Mouse (Mus musculus): ENCODE data around the gene Ehd4. TPM values are rescaled to one million over a fixed set of nuclear protein-coding genes. Genes with fewer than 3 reads are reported as not detected.

Ehd4 gene
- total and polyA plus RNA-seq, 2 experiments from 2014 or later = 7.1 to 16.1 TPM

GRCm38 (mm10) chr2:120113963-120114362 lies 40.4 kb downstream of the Ehd4 start:
- Histone ChIP-seq H3K27me3 (ENCODE audit: insufficient read depth, low read length) (no peaks in the 10 kb centered on the region), H3K4me3 (ENCODE audit: low read depth, low read length) (no peak overlapping the region), H3K9me3 (ENCODE audit: low read length) (no peaks in the 10 kb centered on the region), H3K27ac (ENCODE audit: low read depth, low read length) (no peak overlapping the region), H3K4me2 (ENCODE audit: low read depth) (no peak overlapping the region), H3K4me1 (ENCODE audit: insufficient read depth) (no peaks in the 10 kb centered on the region), H3K36me3 (ENCODE audit: insufficient read depth) (no peaks in the 10 kb centered on the region), H3K9ac (no peak overlapping the region)
- 85% methylated on average over 3 of the region's 3 CpGs for WGBS
- TF ChIP-seq CTCF (IDR thresholded peaks at IDR 0.05; ENCODE audit: low read depth) = no peak
- DNase-seq (no peak), ATAC-seq (no peak)

- Histone ChIP-seq H3K27ac (ENCODE audit: low read depth, low read length) (no peak overlapping the region), H3K36me3 (ENCODE audit: insufficient read depth) (no peaks in the 10 kb centered on the region), H3K4me3 (ENCODE audit: low read depth, low read length) (no peak overlapping the region), H3K9ac (no peak overlapping the region), H3K4me1 (ENCODE audit: insufficient read depth) (no peaks in the 10 kb centered on the region), H3K9me3 (ENCODE audit: low read length) (no peaks in the 10 kb centered on the region), H3K4me2 (ENCODE audit: low read depth) (no peak overlapping the region), H3K27me3 (ENCODE audit: insufficient read depth, low read length) (no peaks in the 10 kb centered on the region)
- no peak for ATAC-seq
- TF ChIP-seq CTCF (IDR thresholded peaks at IDR 0.05; ENCODE audit: low read depth) = no peak
- DNase-seq = no peak
- WGBS = 81% methylated on average over 6 of the region's 6 CpGs
Observed at GRCm38 (mm10) chr2:120113476-120113875, 40.9 kb downstream of the Ehd4 start.

- no peak for DNase-seq
- Histone ChIP-seq H3K4me2 (ENCODE audit: low read depth) (no peak overlapping the region), H3K9me3 (ENCODE audit: low read length) (no peaks in the 10 kb centered on the region), H3K4me1 (ENCODE audit: insufficient read depth) (no peaks in the 10 kb centered on the region), H3K4me3 (ENCODE audit: low read depth, low read length) (no peak overlapping the region), H3K27me3 (ENCODE audit: insufficient read depth, low read length) (no peaks in the 10 kb centered on the region), H3K36me3 (ENCODE audit: insufficient read depth) (no peaks in the 10 kb centered on the region), H3K9ac (no peak overlapping the region), H3K27ac (ENCODE audit: low read depth, low read length) (no peak overlapping the region)
- no peak for TF ChIP-seq CTCF (IDR thresholded peaks at IDR 0.05; ENCODE audit: low read depth)
- ATAC-seq = no peak
- WGBS = 43% methylated on average over 4 of the region's 4 CpGs
Observed at GRCm38 (mm10) chr2:120111596-120111995, 42.8 kb downstream of the Ehd4 start.

- Histone ChIP-seq H3K4me1 (ENCODE audit: insufficient read depth) (no peaks in the 10 kb centered on the region), H3K4me3 (ENCODE audit: low read depth, low read length) (no peak overlapping the region), H3K27ac (ENCODE audit: low read depth, low read length) (no peak overlapping the region), H3K27me3 (ENCODE audit: insufficient read depth, low read length) (no peaks in the 10 kb centered on the region), H3K9me3 (ENCODE audit: low read length) (no peaks in the 10 kb centered on the region), H3K9ac (no peak overlapping the region), H3K36me3 (ENCODE audit: insufficient read depth) (no peaks in the 10 kb centered on the region), H3K4me2 (ENCODE audit: low read depth) (no peak overlapping the region)
- DNase-seq (no peak), ATAC-seq (no peak)
- 71% methylated on average over 3 of the region's 3 CpGs for WGBS
- no peak for TF ChIP-seq CTCF (IDR thresholded peaks at IDR 0.05; ENCODE audit: low read depth)
Observed at GRCm38 (mm10) chr2:120111172-120111571, 43.2 kb downstream of the Ehd4 start.

GRCm38 (mm10) chr2:120108077-120108476 lies 46.3 kb downstream of the Ehd4 start:
- Histone ChIP-seq H3K36me3 (ENCODE audit: insufficient read depth) (no peaks in the 10 kb centered on the region), H3K9me3 (ENCODE audit: low read length) (no peaks in the 10 kb centered on the region), H3K4me1 (ENCODE audit: insufficient read depth) (no peaks in the 10 kb centered on the region), H3K4me2 (ENCODE audit: low read depth) (no peak overlapping the region), H3K4me3 (ENCODE audit: low read depth, low read length) (no peak overlapping the region), H3K9ac (no peak overlapping the region), H3K27ac (ENCODE audit: low read depth, low read length) (no peak overlapping the region), H3K27me3 (ENCODE audit: insufficient read depth, low read length) (no peaks in the 10 kb centered on the region)
- no peak for DNase-seq
- no peak for ATAC-seq
- 86% methylated on average over 4 of the region's 4 CpGs for WGBS
- no peak for TF ChIP-seq CTCF (IDR thresholded peaks at IDR 0.05; ENCODE audit: low read depth)

- no peak for TF ChIP-seq CTCF (IDR thresholded peaks at IDR 0.05; ENCODE audit: low read depth)
- Histone ChIP-seq H3K27me3 (ENCODE audit: insufficient read depth, low read length) (no peaks in the 10 kb centered on the region), H3K4me1 (ENCODE audit: insufficient read depth) (no peaks in the 10 kb centered on the region), H3K4me2 (ENCODE audit: low read depth) (no peak overlapping the region), H3K27ac (ENCODE audit: low read depth, low read length) (no peak overlapping the region), H3K9me3 (ENCODE audit: low read length) (no peaks in the 10 kb centered on the region), H3K4me3 (ENCODE audit: low read depth, low read length) (no peak overlapping the region), H3K36me3 (ENCODE audit: insufficient read depth) (no peaks in the 10 kb centered on the region), H3K9ac (no peak overlapping the region)
- WGBS = 90% methylated on average over 2 of the region's 2 CpGs
- ATAC-seq = no peak
- no peak for DNase-seq
Observed at GRCm38 (mm10) chr2:120107446-120107845, 47.0 kb downstream of the Ehd4 start.

- no peak overlapping the region for H3K4me2 ChIP-seq (ENCODE audit: low read depth)
- H3K27ac ChIP-seq (ENCODE audit: low read depth, low read length) = no peak overlapping the region
- H3K9me3 ChIP-seq (ENCODE audit: low read length) = no peaks in the 10 kb centered on the region
- H3K36me3 ChIP-seq (ENCODE audit: insufficient read depth) = no peaks in the 10 kb centered on the region
- H3K9ac ChIP-seq = no peak overlapping the region
- H3K27me3 ChIP-seq (ENCODE audit: insufficient read depth, low read length) = no peaks in the 10 kb centered on the region
- no peak overlapping the region for H3K4me3 ChIP-seq (ENCODE audit: low read depth, low read length)
- no peak for DNase-seq
- TF ChIP-seq CTCF (IDR thresholded peaks at IDR 0.05; ENCODE audit: low read depth) = no peak
- ATAC-seq = no peak
- 87% methylated on average over 8 of the region's 8 CpGs for WGBS
- H3K4me1 ChIP-seq (ENCODE audit: insufficient read depth) = no peaks in the 10 kb centered on the region
Observed at GRCm38 (mm10) chr2:120106397-120106973, 47.9 kb downstream of the Ehd4 start.
